Mouse (Mus musculus) erythroblast, adult 5-6 weeks (primary cell): ENCODE data around the gene Fam136a. TPM values are rescaled to one million over a fixed set of nuclear protein-coding genes. Genes with fewer than 3 reads are reported as not detected.
"Not testable (repeated sequence)": the region's sequence is repeated elsewhere in the genome, so short reads cannot be mapped to it uniquely, and the experiment has no call there.

Experiments used
- ATAC-seq: replicated peaks from 2 replicates; pipeline ENCODE4 v1.8.0; 2016; ENCODE audit warnings: moderate number of reproducible peaks, mild to moderate bottlenecking, moderate TSS enrichment, inconsistent platforms; ENCODE audit not compliant: poor library complexity, low FRiP score, severe bottlenecking
- total RNA-seq, 2 experiments: library from RNA; stranded (forward) in 1 of 2; stranded (reverse) in 1 of 2; fragments of 150-400 nt in 1 of 2; fragments of 200-764, 138-1000 nt in 1 of 2; gene quantifications; 2 replicates each; pipeline versions ENCODE4 v1.2.3 to v1.2.4; 2015 to 2017; ENCODE audit warnings: low replicate concordance in 2 of 2

Fam136a gene
- 1.5 and 6.7 TPM in 2 replicates for total RNA-seq (2015; ENCODE audit: low replicate concordance)
- total RNA-seq (2017; ENCODE audit: low replicate concordance) = 6.6 and 8.1 TPM in 2 replicates

GRCm38 (mm10) chr6:86365371-86366124, at the start of gene Fam136a:
TSS of gene Fam136a (plus strand) at chr6:86365646.
- peak; percentile 90 for ATAC-seq

GRCm38 (mm10) chr6:86317066-86317465, 48.4 kb upstream of the Fam136a start:
- ATAC-seq = no peak

GRCm38 (mm10) chr6:86318855-86319254, 46.6 kb upstream of the Fam136a start:
- ATAC-seq = no peak

DNA sequence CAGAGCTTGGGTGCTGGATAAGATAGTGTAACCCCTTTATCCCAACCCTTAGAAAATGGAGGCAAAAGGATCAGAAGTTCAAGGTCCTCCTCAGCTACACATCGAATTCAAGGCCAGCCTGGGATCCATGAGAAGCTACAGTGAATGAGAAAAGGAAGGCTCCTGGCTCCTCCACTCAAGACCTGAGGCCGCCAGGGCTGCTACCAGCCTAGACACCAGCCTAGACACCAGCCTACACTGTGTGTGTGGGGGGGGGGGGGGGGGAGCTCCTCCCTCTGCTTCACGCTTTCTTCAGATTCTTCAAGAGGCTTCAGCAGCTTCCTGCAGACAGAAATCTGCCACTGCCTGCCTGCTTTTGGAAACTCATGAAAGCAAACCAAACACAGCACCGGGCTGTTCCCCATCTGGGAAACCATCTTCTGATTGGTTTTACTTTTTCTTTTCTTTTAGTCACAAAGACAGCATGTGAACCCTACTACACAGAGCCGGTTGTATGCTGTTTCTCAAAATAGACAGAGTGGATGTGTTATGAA, 43.3 kb upstream of the Fam136a start:
- ATAC-seq = no peak

- ATAC-seq = no peak
Observed at GRCm38 (mm10) chr6:86322991-86323390, 42.5 kb upstream of the Fam136a start.

- ATAC-seq = no peak
Observed at GRCm38 (mm10) chr6:86324400-86324799, 41.0 kb upstream of the Fam136a start.

DNA sequence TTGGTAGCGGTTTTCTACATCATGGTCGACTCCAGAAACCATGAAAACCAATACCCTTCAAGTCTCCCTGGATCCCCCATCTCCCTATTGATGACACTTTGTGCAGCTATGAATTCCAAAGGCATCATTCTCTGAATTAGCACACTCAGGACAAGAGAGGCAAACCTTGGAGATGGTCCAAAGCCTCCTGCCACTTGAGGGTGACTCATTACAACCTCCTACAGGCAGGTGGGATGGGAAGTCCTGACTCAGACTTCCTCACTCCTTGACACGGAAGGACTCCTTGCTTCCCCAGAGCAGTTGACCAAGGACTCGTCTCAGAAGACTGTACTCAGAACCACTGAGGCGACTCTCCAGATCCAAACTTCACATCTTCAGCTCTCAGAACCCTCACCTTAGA, 39.8 kb upstream of the Fam136a start:
- no peak for ATAC-seq

- no peak for ATAC-seq
Observed at GRCm38 (mm10) chr6:86326866-86327265, 38.6 kb upstream of the Fam136a start.

DNA sequence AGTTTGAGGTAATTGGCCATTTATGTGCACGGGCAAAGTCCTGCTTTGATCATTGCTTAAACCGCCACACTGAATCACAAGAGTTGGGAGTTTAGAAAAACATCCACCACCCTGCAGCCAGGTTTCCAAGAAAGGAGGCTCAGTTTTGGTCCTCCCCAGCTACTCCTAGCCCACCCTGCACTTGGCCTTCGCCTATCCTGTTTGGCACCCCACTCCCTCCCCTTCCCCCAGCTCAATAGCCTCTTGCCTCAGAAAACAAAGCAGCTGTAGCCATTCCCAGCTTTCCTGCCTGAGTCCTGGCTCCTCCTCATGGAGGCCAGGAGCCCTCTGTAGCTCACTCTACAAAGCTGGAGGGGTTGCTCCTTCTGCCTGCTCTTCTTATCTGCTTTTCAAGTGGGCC, 37.1 kb upstream of the Fam136a start:
- ATAC-seq = no peak

DNA sequence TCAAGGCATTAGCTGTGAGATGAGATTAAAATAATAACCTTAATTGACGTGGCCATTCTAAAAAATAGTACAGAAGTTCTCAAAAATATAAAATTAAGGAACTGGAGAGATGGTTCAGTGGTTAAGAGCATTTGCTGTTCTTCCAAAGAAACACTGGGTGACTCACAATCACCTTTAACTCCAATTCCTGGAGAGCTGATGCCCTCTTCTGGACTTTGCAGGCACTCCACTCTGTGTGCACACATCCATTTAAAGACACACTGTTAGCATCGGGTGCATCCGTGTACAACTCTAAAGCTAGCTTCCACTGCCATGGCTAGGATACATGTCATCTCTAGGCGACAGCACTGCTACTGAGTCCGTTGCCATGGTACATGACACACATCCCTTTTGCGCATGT, 35.5 kb upstream of the Fam136a start:
- ATAC-seq = no peak

DNA sequence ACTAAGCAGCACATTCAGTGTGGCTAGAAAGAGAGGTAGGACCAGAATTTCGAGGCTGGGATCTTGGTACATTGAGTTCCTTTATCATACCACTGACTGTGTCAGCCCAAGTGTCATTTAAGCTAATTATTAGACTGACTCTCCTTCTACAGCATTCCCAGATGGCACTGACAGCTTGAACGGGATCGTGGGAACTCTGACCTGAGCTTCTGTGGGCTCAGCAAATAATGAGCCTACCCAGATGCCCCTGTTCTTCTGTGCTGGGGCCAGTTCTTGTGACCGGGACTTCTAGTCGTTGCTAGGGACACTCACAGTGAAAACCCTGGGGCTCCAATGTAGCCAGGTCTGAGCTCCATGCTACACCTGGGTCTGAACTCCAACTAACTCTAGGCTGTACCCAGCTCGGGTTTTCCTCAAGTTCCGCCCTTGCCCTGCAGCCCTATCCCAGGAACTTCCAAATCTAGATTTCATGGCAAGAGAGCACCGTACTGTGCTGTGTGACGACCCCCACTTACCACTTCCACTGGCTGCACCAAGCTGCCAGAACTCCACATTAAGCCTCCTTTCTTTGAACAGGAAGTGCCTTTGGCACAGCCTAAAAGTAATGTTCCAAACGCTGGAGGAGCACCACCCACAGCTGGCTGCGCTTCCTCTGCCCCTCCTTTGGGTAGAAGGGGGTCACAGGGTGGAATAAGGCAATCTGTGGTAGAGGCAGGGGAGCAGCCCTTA, 30.2 kb upstream of the Fam136a start:
- ATAC-seq = no peak

DNA sequence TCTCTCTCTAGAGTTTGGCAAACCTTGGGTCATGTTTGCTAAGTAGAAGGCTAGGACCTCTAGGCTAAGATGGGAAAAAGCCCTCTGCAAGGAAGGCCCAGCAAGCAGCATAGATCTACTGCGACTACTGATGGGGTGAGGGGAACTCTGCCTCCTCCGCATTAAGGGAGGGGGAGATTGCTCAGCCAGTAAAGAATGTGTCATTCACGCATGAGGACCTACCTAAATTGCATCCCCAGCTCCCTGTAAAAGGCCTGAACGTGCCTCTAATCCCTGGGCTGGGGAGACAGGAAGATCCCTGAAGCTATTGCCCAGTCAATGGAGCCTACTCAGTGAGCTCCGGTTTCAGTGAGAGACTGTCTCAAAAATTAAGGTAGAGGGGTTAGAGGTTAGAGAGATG, 29.6 kb upstream of the Fam136a start:
- ATAC-seq = no peak

DNA sequence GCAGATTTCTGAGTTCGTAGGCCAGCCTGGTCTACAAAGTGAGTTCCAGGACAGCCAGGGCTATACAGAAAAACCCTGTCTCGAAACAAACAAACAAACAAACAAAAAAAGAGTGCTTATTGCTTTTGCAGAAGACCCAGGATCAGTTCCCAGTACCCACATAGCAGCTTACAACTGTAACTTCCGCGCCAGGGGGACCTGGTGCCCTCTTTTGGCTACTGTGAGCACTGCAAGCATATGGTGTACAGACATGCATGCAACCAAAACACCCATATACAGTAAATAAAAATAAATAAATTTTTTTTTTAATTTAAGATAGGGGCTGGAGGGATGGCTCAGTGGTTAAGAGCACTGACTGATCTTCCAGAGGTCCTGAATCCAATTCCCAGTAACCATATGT, 29.1 kb upstream of the Fam136a start:
- not testable (repeated sequence) for ATAC-seq

- ATAC-seq = no peak
Observed at GRCm38 (mm10) chr6:86343656-86344055, 21.8 kb upstream of the Fam136a start.

- no peak for ATAC-seq
Observed at GRCm38 (mm10) chr6:86346063-86346462, 19.4 kb upstream of the Fam136a start.

DNA sequence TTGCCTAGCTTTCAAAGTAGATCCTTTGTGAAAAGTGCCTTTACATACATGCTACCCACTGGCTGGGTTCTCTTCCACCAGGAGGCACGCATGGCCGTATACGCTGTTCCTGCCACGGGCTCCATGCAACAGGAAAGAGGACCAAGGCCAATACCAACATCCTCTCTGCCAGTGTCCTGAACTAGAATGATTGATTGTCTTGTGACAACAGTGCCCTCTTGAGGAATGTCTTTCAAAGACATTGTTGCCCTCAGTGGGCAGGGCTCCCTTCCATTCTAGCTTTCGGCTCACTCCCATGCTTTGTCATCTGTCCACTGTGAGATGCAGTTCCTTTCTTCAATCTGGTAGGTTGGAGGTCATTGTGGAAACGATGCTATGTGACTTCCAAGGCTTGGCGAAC, 16.2 kb upstream of the Fam136a start:
- ATAC-seq = no peak

- ATAC-seq = no peak
Observed at GRCm38 (mm10) chr6:86354948-86355347, 10.5 kb upstream of the Fam136a start.

GRCm38 (mm10) chr6:86356956-86357355, 8.5 kb upstream of the Fam136a start:
- no peak for ATAC-seq

DNA sequence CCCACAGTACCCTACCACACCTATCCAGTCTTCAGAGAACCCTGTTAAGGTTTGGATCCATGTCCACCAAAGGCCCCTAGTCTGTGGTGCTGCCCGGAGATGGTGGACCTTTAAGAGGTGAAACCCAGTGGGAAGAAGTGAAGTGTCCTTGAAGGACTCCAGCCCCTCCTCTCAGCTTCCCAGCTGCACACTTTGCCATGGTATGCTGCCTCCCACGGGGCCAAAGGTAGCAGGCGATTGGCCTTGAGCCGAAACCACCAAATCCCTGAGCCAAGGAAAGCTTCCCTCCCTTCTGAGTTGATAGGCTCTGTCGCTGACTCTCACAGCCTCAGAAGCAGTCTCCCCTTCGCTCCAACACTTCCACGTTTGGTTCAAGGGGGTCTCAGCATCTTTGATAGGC, 4.8 kb upstream of the Fam136a start:
- no peak for ATAC-seq

- ATAC-seq = no peak
Observed at GRCm38 (mm10) chr6:86361373-86361772, 4.1 kb upstream of the Fam136a start.
